In the genomic region with DNA sequence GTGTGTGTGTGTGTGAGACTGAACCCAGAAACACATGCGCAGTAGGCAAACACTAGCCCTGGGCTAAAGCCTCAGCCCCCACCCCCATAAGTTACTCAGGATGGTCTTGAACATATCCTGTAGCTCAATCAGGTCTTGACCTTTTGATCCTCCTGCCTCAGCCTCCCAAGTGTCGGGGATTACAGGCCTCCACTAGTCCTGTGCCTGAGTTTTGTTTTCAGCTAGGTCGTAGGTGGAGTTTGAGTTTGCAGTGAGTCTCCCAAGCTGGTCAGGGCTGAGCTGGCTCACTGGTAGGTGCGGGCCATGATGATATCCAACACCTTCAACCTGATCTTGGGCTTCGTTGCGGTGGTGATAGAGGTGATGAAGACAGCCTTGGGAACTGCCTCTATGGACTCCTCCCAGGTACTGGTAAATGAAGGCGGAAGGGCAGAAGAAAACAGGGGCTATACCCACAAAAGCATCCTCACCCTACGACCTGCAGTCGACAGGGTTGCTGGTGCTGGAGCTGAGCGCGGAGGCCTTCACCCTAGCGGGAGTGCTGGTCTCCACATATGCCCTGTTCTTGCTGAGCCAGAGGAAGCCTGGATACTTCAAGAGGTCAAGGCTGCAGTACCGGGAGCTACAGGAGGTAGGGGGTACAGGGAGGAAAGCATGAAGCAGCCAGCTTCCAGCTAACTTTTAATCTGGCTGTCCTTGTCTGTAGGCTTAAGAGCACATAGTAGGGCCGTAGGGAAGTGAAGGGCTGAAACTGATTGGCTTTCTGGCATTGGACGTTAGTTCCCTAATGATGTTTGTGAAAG, we compare ENCODE assay signal across 9 mouse cellular contexts. TPM values are rescaled to one million over a fixed set of nuclear protein-coding genes. Genes with fewer than 3 reads are reported as not detected.
A peak's percentile ranks its signal among the peaks of the same experiment; 100 is the strongest.
DNase-seq lines count a peak whose midpoint lies in the region; ATAC-seq lines count a peak whose summit lies in the region.
"Had no signal": no experiment of that assay in that cellular context is flagged by ENCODE, and none has a peak within 500 bp of the region (broad histone marks: within the 10 kb centered on the region; RNA-seq: fewer than 3 reads in every experiment).

No protein-coding gene starts in this region.

- WGBS in forebrain, embryonic 13.5 days: 83% methylated on average over 15 of the region's 15 CpGs
- 78% methylated on average over 15 of the region's 15 CpGs for WGBS in liver, embryonic 13.5 days (ENCODE audit: insufficient replicate concordance)

- H3K4me3 ChIP-seq in forebrain, embryonic 13.5 days: peak overlapping the region; percentile 66
- peak overlapping the region; percentile 77 for H3K4me3 ChIP-seq in liver, embryonic 13.5 days (replicated peaks)

- peaks cover 59% of the 10 kb centered on the region for H3K4me1 ChIP-seq in forebrain, embryonic 13.5 days
- H3K4me1 ChIP-seq in liver, embryonic 13.5 days (replicated peaks): peaks cover 84% of the 10 kb centered on the region

- peak overlapping the region; percentile 92 for H3K9ac ChIP-seq in forebrain, embryonic 13.5 days
- peak overlapping the region; percentile 92 for H3K9ac ChIP-seq in liver, embryonic 13.5 days

- peak; percentile 67 for DNase-seq in cerebellum, adult 11-12 months
- DNase-seq in 3T3-L1 (ENCODE audit: low read depth, low spot score): peak; percentile 42
- DNase-seq in liver, embryonic 13.5 days: no peak
- no peak for DNase-seq in urinary bladder, postnatal 4 days (ENCODE audit: low spot score in 2 of 2)
- no peak for DNase-seq in lung, postnatal 25 days (ENCODE audit: low spot score)
- DNase-seq in left cerebral cortex, adult 18-20 months (ENCODE audit: low spot score in 2 of 2): no peak

- no peaks in the 10 kb centered on the region for H3K27me3 ChIP-seq in forebrain, embryonic 13.5 days
- H3K27me3 ChIP-seq in liver, embryonic 13.5 days: no peaks in the 10 kb centered on the region

- H3K27ac ChIP-seq in forebrain, embryonic 13.5 days: peak overlapping the region; percentile 99; the same call in 1 of the 2 replicates
- H3K27ac ChIP-seq in liver, embryonic 13.5 days: peak overlapping the region; percentile 97

- H3K4me2 ChIP-seq in forebrain, embryonic 13.5 days: peak overlapping the region; percentile 71
- H3K4me2 ChIP-seq in liver, embryonic 13.5 days: peak overlapping the region; percentile 88

- ATAC-seq in cerebellum, adult (ENCODE audit: insufficient number of reproducible peaks, low FRiP score, low TSS enrichment): no peak
- ATAC-seq in forebrain, embryonic 13.5 days: no peak
- ATAC-seq in liver, embryonic 13.5 days (ENCODE audit: low read depth): no peak

- H3K9me3 ChIP-seq in forebrain, embryonic 13.5 days (replicated peaks): no peaks in the 10 kb centered on the region
- H3K9me3 ChIP-seq in liver, embryonic 13.5 days (replicated peaks): no peaks in the 10 kb centered on the region

- H3K36me3 ChIP-seq in forebrain, embryonic 13.5 days (ENCODE audit: poor library complexity, severe bottlenecking): no peaks in the 10 kb centered on the region
- H3K36me3 ChIP-seq in liver, embryonic 13.5 days: peaks cover 5% of the 10 kb centered on the region; the same call in 1 of the 2 replicates

RNA-seq across cellular contexts. Expression of gene Zfp219, which starts 2.1 kb away (rescaled TPM):
- polyA plus RNA-seq in forebrain, embryonic 13.5 days (2015; fragmentation: Nextera tagmentation; extraction: Ambion mirVana): 52.3 and 58.6 TPM in 2 replicates
- 10.1 and 10.5 TPM in 2 replicates for polyA plus RNA-seq in liver, embryonic 13.5 days (2015; fragmentation: Nextera tagmentation; extraction: Ambion mirVana)
- total RNA-seq in left cerebral cortex, adult 18-20 months (2021): 10 to 100 TPM; 40.6 to 41.3 TPM

RNA-seq across cellular contexts. Expression of gene Tmem253, which starts 3.0 kb away (rescaled TPM):
- 0.63 and 0.96 TPM in 2 replicates for polyA plus RNA-seq in forebrain, embryonic 13.5 days (2015; fragmentation: Nextera tagmentation; extraction: Ambion mirVana)
- 0.09 and 0.20 TPM in 2 replicates for polyA plus RNA-seq in liver, embryonic 13.5 days (2015; fragmentation: Nextera tagmentation; extraction: Ambion mirVana)
- under 1 TPM; 0.28 to 0.56 TPM for total RNA-seq in left cerebral cortex, adult 18-20 months (2021)

RNA-seq across cellular contexts. Expression of gene Olfr221, which starts 23.8 kb away (rescaled TPM):
- polyA plus RNA-seq in forebrain, embryonic 13.5 days (2015; fragmentation: Nextera tagmentation; extraction: Ambion mirVana): not detected in 2 replicates
- polyA plus RNA-seq in liver, embryonic 13.5 days (2015; fragmentation: Nextera tagmentation; extraction: Ambion mirVana): not detected in 2 replicates
- total RNA-seq in left cerebral cortex, adult 18-20 months (2021): not detected
- polyA plus RNA-seq: C2C12 had no signal

RNA-seq across cellular contexts. Expression of gene Arhgef40, which starts 33.9 kb away (rescaled TPM):
- 75.9 and 84.7 TPM in 2 replicates for polyA plus RNA-seq in forebrain, embryonic 13.5 days (2015; fragmentation: Nextera tagmentation; extraction: Ambion mirVana)
- 16.5 and 19.7 TPM in 2 replicates for polyA plus RNA-seq in liver, embryonic 13.5 days (2015; fragmentation: Nextera tagmentation; extraction: Ambion mirVana)
- 10 to 100 TPM; 23.4 to 28.6 TPM for total RNA-seq in left cerebral cortex, adult 18-20 months (2021)

Comparison
In these comparisons a context has a peak if more than half of its experiments do, and no peak if none do; other contexts are left out.
1. DNase-seq: peak in cerebellum, adult 11-12 months (single experiment) and 3T3-L1 (single experiment); none in liver, embryonic 13.5 days (single experiment), urinary bladder, postnatal 4 days (0 of 2), lung, postnatal 25 days (single experiment) and left cerebral cortex, adult 18-20 months (0 of 2).